Mouse (Mus musculus): ENCODE measurements around the gene Olfr1097. TPM values are rescaled to one million over a fixed set of nuclear protein-coding genes. Genes with fewer than 3 reads are reported as not detected.

Olfr1097 gene
- polyA plus RNA-seq (2012; fragmentation: generic; extraction: Trizol) = not detected
- long read RNA-seq, experiment 1 = 0 reads
- long read RNA-seq, experiment 2 = 0 reads

DNA sequence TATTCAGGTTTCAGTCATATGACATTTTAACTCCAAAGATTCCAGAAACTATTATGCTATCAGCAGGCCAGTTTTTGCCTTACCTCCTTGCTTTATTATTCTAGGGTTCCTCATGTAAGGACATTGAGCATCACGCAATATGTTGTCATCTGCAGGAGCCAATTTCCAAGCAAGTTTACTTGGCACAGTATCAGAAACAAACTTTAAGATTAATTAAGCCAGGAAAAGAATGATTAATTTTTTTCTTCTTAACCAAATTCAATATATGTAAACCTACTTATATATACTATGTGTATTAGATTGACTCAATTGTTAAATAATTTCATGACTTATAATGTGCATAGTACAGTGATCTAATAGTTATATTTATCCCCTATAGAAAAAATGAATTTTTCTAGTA lies at the start of gene Olfr1097:
Gene Olfr1097 (minus strand): TSS at position 101 of the 400 bp plus-strand sequence.
- Histone ChIP-seq H3ac (ENCODE audit: control insufficient read depth, insufficient read length, low read depth) (no peak within 1 kb of the TSS), H3K79me3 (ENCODE audit: low read depth) (no peaks in the 10 kb centered on the region), H3K36me3 (ENCODE audit: control insufficient read depth, insufficient read depth) (no peaks in the 10 kb centered on the region), H3K4me3 (ENCODE audit: insufficient read depth, poor library complexity, severe bottlenecking) (no peak within 1 kb of the TSS), H3K79me2 (ENCODE audit: control insufficient read depth, insufficient read depth) (no peaks in the 10 kb centered on the region), H3K27me3 (ENCODE audit: control insufficient read depth, insufficient read depth, insufficient read length) (no peaks in the 10 kb centered on the region)
- TF ChIP-seq FOSL1 (IDR thresholded peaks at IDR 0.05; ENCODE audit: insufficient read depth, low read length, poor library complexity, severe bottlenecking) (no peak), USF1 (IDR thresholded peaks at IDR 0.05; ENCODE audit: low read depth) (no peak), MYOG (IDR thresholded peaks at IDR 0.05; ENCODE audit: control insufficient read depth, extremely low read depth, insufficient read length) (no peak), MAX (IDR thresholded peaks at IDR 0.05) (no peak), MYOD1 (IDR thresholded peaks at IDR 0.05; ENCODE audit: control insufficient read depth, insufficient read length, low read depth) (no peak), CTCF (IDR thresholded peaks at IDR 0.05; ENCODE audit: control insufficient read depth, insufficient read depth, insufficient read length) (no peak), CEBPB (IDR thresholded peaks at IDR 0.05; ENCODE audit: low read depth) (no peak)

DNA sequence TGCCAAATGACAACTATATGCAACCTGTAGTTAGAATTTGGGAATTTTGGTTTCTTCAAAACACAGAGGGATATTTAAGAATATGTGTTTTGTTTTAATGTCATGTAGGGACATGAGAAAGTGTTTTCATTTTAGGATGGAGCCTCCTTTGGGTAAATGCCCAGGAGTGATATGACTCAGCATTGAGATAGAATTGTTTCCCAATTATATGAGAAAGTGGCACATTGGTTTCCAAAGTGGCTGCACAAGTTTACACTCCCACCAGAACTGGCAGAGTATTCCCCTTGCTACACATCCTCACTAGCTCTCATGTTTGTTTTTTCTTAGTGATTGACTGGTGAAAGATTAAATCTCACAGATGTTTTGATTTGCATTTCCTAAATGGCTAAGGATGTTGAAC lies 34.5 kb upstream of the Olfr1097 start:
- no peak for TF ChIP-seq CEBPB (IDR thresholded peaks at IDR 0.05; ENCODE audit: low read depth)
- no peak for TF ChIP-seq MYOD1 (IDR thresholded peaks at IDR 0.05; ENCODE audit: control insufficient read depth, insufficient read length, low read depth)
- TF ChIP-seq MYOG (IDR thresholded peaks at IDR 0.05; ENCODE audit: control insufficient read depth, extremely low read depth, insufficient read length) = no peak
- no peaks in the 10 kb centered on the region for H3K27me3 ChIP-seq (ENCODE audit: control insufficient read depth, insufficient read depth, insufficient read length)
- no peaks in the 10 kb centered on the region for H3K79me3 ChIP-seq (ENCODE audit: low read depth)
- H3K4me3 ChIP-seq (ENCODE audit: insufficient read depth, poor library complexity, severe bottlenecking) = no peak overlapping the region
- H3ac ChIP-seq (ENCODE audit: control insufficient read depth, insufficient read length, low read depth) = no peak overlapping the region
- no peaks in the 10 kb centered on the region for H3K36me3 ChIP-seq (ENCODE audit: control insufficient read depth, insufficient read depth)
- no peaks in the 10 kb centered on the region for H3K79me2 ChIP-seq (ENCODE audit: control insufficient read depth, insufficient read depth)

DNA sequence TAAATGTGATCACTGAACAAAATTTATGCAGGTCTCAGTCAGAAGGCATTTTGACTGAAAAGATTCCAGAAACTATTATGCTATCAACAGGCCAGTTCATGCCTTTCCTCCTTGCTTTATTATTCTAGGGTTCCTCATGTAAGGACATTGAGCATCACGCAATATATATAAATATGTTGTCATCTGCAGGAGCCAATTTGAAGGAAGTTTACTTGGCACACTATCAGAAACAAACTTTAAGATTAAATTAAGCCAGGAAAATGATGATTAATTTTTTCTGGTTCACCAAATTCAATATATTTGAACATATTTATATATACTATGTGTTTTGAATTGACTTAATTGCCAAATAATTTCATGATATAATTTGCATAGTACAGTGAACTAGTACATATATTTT lies 32.4 kb upstream of the Olfr1097 start, which contains the start of gene Olfr1098:
Gene Olfr1098 (minus strand): TSS at position 101 of the 400 bp plus-strand sequence.
- no peak for TF ChIP-seq USF1 (IDR thresholded peaks at IDR 0.05; ENCODE audit: low read depth)
- TF ChIP-seq CEBPB (IDR thresholded peaks at IDR 0.05; ENCODE audit: low read depth) = no peak
- no peak for TF ChIP-seq CTCF (IDR thresholded peaks at IDR 0.05; ENCODE audit: control insufficient read depth, insufficient read depth, insufficient read length)
- no peak for TF ChIP-seq FOSL1 (IDR thresholded peaks at IDR 0.05; ENCODE audit: insufficient read depth, low read length, poor library complexity, severe bottlenecking)

DNA sequence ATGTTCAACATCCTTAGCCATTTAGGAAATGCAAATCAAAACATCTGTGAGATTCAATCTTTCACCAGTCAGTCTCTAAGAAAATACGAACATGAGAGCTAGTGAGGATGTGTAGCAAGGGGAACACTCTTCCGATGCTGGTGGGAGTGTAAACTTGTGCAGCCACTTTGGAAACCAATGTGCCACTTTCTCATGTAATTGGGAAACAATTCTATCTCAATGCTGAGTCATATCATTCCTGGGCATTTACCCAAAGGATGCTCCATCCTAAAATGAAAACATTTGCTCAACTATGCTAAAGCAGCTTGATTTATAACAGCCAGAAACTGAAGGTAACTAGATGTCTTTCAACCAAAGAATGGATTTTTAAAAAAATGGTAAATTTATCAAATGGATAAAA lies 13.6 kb upstream of the Olfr1097 start:
- Histone ChIP-seq H3K27me3 (ENCODE audit: control insufficient read depth, insufficient read depth, insufficient read length) (no peaks in the 10 kb centered on the region), H3K79me2 (ENCODE audit: control insufficient read depth, insufficient read depth) (no peaks in the 10 kb centered on the region), H3K79me3 (ENCODE audit: low read depth) (no peaks in the 10 kb centered on the region), H3ac (ENCODE audit: control insufficient read depth, insufficient read length, low read depth) (no peak overlapping the region), H3K4me3 (ENCODE audit: insufficient read depth, poor library complexity, severe bottlenecking) (no peak overlapping the region), H3K36me3 (ENCODE audit: control insufficient read depth, insufficient read depth) (no peaks in the 10 kb centered on the region)
- TF ChIP-seq MAX (IDR thresholded peaks at IDR 0.05) = no peak
- TF ChIP-seq MYOD1 (IDR thresholded peaks at IDR 0.05; ENCODE audit: control insufficient read depth, insufficient read length, low read depth) = no peak
- no peak for TF ChIP-seq FOSL1 (IDR thresholded peaks at IDR 0.05; ENCODE audit: insufficient read depth, low read length, poor library complexity, severe bottlenecking)
- no peak for TF ChIP-seq CEBPB (IDR thresholded peaks at IDR 0.05; ENCODE audit: low read depth)
- no peak for TF ChIP-seq MYOG (IDR thresholded peaks at IDR 0.05; ENCODE audit: control insufficient read depth, extremely low read depth, insufficient read length)
- no peak for TF ChIP-seq CTCF (IDR thresholded peaks at IDR 0.05; ENCODE audit: control insufficient read depth, insufficient read depth, insufficient read length)
- no peak for TF ChIP-seq USF1 (IDR thresholded peaks at IDR 0.05; ENCODE audit: low read depth)

More for the DNA sequence above, 32.4 kb upstream of the Olfr1097 start, which contains the start of gene Olfr1098:
- Histone ChIP-seq H3K36me3 (ENCODE audit: control insufficient read depth, insufficient read depth) (no peaks in the 10 kb centered on the region), H3K27me3 (ENCODE audit: control insufficient read depth, insufficient read depth, insufficient read length) (no peaks in the 10 kb centered on the region), H3K79me2 (ENCODE audit: control insufficient read depth, insufficient read depth) (no peaks in the 10 kb centered on the region), H3K4me3 (ENCODE audit: insufficient read depth, poor library complexity, severe bottlenecking) (no peak within 1 kb of the TSS), H3K79me3 (ENCODE audit: low read depth) (no peaks in the 10 kb centered on the region), H3ac (ENCODE audit: control insufficient read depth, insufficient read length, low read depth) (no peak within 1 kb of the TSS)

DNA sequence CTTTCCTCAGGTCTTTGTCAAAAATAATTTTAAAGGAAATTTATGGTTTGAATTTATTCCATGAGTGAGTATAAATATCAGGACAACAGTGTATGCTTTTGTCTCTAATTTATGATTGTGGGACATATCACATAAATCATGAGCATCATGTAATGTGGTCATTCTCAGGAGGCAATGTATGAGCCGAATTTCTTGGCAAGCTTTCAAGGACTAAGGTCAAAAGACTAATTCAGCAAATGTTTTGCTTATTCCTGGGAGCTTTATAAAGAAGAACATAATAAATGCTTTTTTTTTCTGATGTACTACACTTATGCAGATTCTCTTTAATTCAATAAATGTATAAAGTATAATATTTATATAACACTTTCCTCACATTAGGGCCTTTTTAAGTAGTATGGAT lies 17.3 kb downstream of the Olfr1097 start, which contains the start of gene Gm13723:
Gene Gm13723 (minus strand): TSS at position 101 of the 400 bp plus-strand sequence.
- Histone ChIP-seq H3K79me2 (ENCODE audit: control insufficient read depth, insufficient read depth) (no peaks in the 10 kb centered on the region), H3K4me3 (ENCODE audit: insufficient read depth, poor library complexity, severe bottlenecking) (no peak within 1 kb of the TSS), H3K27me3 (ENCODE audit: control insufficient read depth, insufficient read depth, insufficient read length) (no peaks in the 10 kb centered on the region), H3K79me3 (ENCODE audit: low read depth) (no peaks in the 10 kb centered on the region), H3ac (ENCODE audit: control insufficient read depth, insufficient read length, low read depth) (no peak within 1 kb of the TSS), H3K36me3 (ENCODE audit: control insufficient read depth, insufficient read depth) (no peaks in the 10 kb centered on the region)
- no peak for TF ChIP-seq MAX (IDR thresholded peaks at IDR 0.05)
- no peak for TF ChIP-seq CTCF (IDR thresholded peaks at IDR 0.05; ENCODE audit: control insufficient read depth, insufficient read depth, insufficient read length)
- no peak for TF ChIP-seq CEBPB (IDR thresholded peaks at IDR 0.05; ENCODE audit: low read depth)

DNA sequence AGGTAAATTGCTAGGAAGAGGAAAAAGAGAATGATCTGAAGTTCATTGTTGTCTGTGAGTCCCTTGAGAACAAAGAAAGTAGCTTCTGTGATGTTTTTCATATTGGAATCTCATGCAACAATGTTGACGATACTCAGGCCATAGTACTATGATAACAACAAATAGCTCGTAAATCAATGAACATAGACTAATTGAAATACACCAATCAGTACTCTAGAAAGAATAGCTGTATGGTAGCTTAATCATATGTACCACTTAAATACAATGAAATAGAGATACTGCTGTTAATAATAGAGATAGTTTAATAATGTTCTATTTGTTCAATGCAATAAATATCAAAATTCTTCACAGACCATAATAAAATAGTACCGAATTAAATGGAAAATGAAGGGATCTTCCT lies 40.4 kb downstream of the Olfr1097 start, which contains the start of gene Olfr1095:
Gene Olfr1095 (minus strand): TSS at position 101 of the 400 bp plus-strand sequence.
- Histone ChIP-seq H3K36me3 (ENCODE audit: control insufficient read depth, insufficient read depth) (no peaks in the 10 kb centered on the region), H3K79me2 (ENCODE audit: control insufficient read depth, insufficient read depth) (no peaks in the 10 kb centered on the region), H3K79me3 (ENCODE audit: low read depth) (no peaks in the 10 kb centered on the region), H3K27me3 (ENCODE audit: control insufficient read depth, insufficient read depth, insufficient read length) (no peaks in the 10 kb centered on the region), H3ac (ENCODE audit: control insufficient read depth, insufficient read length, low read depth) (no peak within 1 kb of the TSS), H3K4me3 (ENCODE audit: insufficient read depth, poor library complexity, severe bottlenecking) (no peak within 1 kb of the TSS)
- TF ChIP-seq MYOG (IDR thresholded peaks at IDR 0.05; ENCODE audit: control insufficient read depth, extremely low read depth, insufficient read length) (no peak), CEBPB (IDR thresholded peaks at IDR 0.05; ENCODE audit: low read depth) (no peak), MYOD1 (IDR thresholded peaks at IDR 0.05; ENCODE audit: control insufficient read depth, insufficient read length, low read depth) (no peak), USF1 (IDR thresholded peaks at IDR 0.05; ENCODE audit: low read depth) (no peak), MAX (IDR thresholded peaks at IDR 0.05) (no peak), CTCF (IDR thresholded peaks at IDR 0.05; ENCODE audit: control insufficient read depth, insufficient read depth, insufficient read length) (no peak), FOSL1 (IDR thresholded peaks at IDR 0.05; ENCODE audit: insufficient read depth, low read length, poor library complexity, severe bottlenecking) (no peak)

Other genes starting within 250 kb of the Olfr1097 start
- gene Olfr1085, start 230.2 kb downstream of the Olfr1097 start, polyA plus RNA-seq (2012; fragmentation: generic; extraction: Trizol) = not detected
- not detected for gene Olfr1086, start 212.1 kb downstream of the Olfr1097 start, polyA plus RNA-seq (2012; fragmentation: generic; extraction: Trizol)
- not detected for gene Olfr1087, start 193.8 kb downstream of the Olfr1097 start, polyA plus RNA-seq (2012; fragmentation: generic; extraction: Trizol)
- not detected for gene Olfr1089, start 158.5 kb downstream of the Olfr1097 start, polyA plus RNA-seq (2012; fragmentation: generic; extraction: Trizol)
- gene Olfr1090, start 133.2 kb downstream of the Olfr1097 start, polyA plus RNA-seq (2012; fragmentation: generic; extraction: Trizol) = not detected
- gene Olfr1093, start 109.7 kb downstream of the Olfr1097 start, polyA plus RNA-seq (2012; fragmentation: generic; extraction: Trizol) = not detected
- not detected for gene Olfr141, start 82.2 kb downstream of the Olfr1097 start, polyA plus RNA-seq (2012; fragmentation: generic; extraction: Trizol)
- gene Olfr1094, start 67.6 kb downstream of the Olfr1097 start, polyA plus RNA-seq (2012; fragmentation: generic; extraction: Trizol) = not detected
- not detected for gene Olfr1095, start 40.5 kb downstream of the Olfr1097 start, polyA plus RNA-seq (2012; fragmentation: generic; extraction: Trizol)
- not detected for gene Gm13723, start 17.4 kb downstream of the Olfr1097 start, polyA plus RNA-seq (2012; fragmentation: generic; extraction: Trizol)
- gene Olfr1098, start 32.3 kb upstream of the Olfr1097 start, polyA plus RNA-seq (2012; fragmentation: generic; extraction: Trizol) = not detected
- not detected for gene Olfr1099, start 68.5 kb upstream of the Olfr1097 start, polyA plus RNA-seq (2012; fragmentation: generic; extraction: Trizol)
- not detected for gene Olfr1100, start 87.7 kb upstream of the Olfr1097 start, polyA plus RNA-seq (2012; fragmentation: generic; extraction: Trizol)
- not detected for gene Olfr1101, start 99.0 kb upstream of the Olfr1097 start, polyA plus RNA-seq (2012; fragmentation: generic; extraction: Trizol)
- gene Olfr1102, start 106.2 kb upstream of the Olfr1097 start, polyA plus RNA-seq (2012; fragmentation: generic; extraction: Trizol) = not detected
- not detected for gene Olfr1104, start 134.9 kb upstream of the Olfr1097 start, polyA plus RNA-seq (2012; fragmentation: generic; extraction: Trizol)
- not detected for gene Olfr1105, start 144.3 kb upstream of the Olfr1097 start, polyA plus RNA-seq (2012; fragmentation: generic; extraction: Trizol)
- not detected for gene Olfr1106, start 160.1 kb upstream of the Olfr1097 start, polyA plus RNA-seq (2012; fragmentation: generic; extraction: Trizol)
- not detected for gene Olfr1107, start 183.6 kb upstream of the Olfr1097 start, polyA plus RNA-seq (2012; fragmentation: generic; extraction: Trizol)
- gene Olfr1109, start 203.8 kb upstream of the Olfr1097 start, polyA plus RNA-seq (2012; fragmentation: generic; extraction: Trizol) = not detected
- gene Olfr259, start 222.4 kb upstream of the Olfr1097 start, polyA plus RNA-seq (2012; fragmentation: generic; extraction: Trizol) = not detected
- gene Olfr1110, start 248.1 kb upstream of the Olfr1097 start, polyA plus RNA-seq (2012; fragmentation: generic; extraction: Trizol) = not detected